Mouse (Mus musculus): Measurements from ENCODE around the gene Aanat.

The Aanat gene

DNA sequence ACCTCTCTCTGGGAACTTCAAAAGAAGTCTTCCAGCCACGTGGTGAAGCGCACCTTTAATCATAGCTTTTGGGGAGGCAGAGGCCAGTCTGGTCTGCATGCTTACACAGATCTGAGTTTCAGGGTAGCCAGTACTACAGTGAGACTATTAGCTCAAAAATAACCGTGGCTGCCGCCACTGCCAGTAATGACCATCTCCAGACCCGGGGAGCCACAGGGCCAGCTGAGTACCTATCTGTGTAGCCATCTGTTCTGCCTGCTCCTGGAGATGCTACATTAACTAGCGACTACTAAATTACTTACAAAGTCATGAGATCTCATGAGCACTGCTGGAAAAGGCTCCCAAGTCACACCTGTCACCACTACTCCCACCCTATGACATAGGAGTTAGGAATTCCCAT is 11.2 kb upstream of the Aanat start:
- DNase-seq (ENCODE audit: low read depth): no peak

DNA sequence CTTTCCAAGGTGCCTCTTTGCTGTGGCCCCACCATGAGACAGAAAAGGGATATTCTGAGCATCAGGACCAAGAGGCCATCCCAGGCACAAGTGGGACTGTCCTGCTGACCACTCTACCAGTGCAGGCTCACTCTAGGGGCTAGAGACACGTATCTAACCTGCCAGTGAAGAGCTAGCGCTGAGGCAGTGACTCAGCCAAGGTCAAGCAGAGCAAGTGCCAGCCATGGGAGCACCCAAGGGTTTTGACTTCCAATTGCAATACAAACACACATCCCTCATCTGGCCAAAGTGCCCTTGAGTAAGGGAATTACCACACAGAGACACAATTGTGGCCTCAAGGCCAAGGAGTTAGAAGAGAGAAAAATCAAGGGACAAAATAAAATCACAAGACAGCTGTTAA is 10.8 kb upstream of the Aanat start:
- DNase-seq (ENCODE audit: low read depth): no peak

DNA sequence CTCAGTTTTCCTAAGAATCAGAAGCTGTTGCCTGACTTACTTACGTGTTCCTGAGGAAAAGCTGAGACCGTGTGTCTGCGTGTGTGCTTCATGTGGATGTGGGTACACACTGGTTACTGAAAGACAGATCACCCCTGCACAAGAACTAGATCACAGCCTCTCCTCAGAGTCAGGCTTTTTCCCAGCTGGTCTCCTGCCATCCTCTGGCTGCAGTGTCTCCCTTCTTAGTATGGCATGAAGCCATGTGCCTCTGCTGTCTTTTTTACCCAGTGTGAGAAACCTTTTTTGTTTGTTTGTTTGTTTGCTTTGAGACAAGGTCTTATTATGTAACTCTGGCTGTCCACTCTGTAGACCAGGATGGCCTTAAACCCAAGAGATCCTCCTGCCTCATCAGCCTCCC is 7.0 kb upstream of the Aanat start:
- DNase-seq (ENCODE audit: low read depth): no peak

DNA sequence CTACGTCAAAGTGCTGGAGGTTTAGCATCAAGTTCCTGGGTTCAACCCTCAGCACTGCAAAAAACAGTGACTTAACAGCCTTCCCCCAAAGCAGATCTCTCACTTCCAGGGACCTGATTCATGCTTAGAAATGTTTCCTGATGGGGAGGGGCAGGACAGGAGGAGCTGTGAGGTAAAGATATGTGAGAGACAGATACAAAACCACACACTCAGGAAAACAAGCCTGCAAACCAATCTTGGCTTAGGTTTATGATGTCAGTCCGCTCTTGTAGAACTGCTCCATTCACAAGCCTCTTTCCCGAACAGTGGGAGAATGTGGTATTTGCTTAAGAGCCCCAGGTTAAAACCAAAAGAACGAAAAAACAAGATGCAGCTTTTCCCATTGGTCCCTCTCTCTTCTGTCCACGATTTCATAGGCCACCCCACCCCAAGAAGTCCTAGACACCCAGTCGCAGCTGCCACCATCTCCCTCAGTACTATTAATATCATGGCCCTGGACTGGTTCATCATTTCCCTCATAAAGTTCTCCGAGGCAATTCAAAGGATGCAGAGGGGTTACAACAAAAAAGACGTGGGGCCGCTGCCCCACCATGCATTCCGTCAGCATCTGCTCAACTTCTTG is 6.1 kb upstream of the Aanat start:
- DNase-seq (ENCODE audit: low read depth): peak; percentile 90

DNA sequence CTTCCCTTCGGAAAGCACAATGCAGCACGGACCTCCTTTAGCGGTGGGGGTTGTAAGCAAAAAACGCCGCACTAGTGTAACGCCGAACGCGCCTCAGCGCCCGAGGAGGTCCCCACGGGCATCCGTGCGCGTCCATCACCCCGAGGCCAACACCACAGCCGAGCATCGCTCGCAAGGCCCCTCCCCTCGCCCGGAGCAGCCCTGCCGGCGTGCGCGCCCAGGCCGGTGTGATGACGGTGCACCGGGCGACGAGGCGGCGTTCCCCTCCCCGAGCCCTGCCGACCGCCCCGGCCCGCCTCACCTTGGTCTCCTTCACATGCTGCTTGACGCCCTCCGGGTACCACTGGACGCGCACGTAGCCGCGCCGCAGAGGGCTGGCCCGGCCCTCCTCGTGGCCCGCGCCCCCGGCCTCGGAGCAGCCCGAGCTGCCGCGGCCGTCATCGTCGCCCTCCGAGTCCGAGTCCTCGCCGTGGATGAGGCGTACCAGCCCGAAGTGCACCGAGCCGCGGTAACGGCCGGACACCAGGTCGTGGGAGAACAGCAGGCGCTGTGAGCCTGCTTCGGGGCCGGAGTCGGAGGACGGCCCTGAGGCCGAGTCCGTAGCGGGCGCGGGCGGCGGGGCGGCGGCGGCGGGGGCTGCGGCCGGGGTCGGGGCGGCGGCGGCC is 5.4 kb upstream of the Aanat start:
- DNase-seq (ENCODE audit: low read depth): no peak

DNA sequence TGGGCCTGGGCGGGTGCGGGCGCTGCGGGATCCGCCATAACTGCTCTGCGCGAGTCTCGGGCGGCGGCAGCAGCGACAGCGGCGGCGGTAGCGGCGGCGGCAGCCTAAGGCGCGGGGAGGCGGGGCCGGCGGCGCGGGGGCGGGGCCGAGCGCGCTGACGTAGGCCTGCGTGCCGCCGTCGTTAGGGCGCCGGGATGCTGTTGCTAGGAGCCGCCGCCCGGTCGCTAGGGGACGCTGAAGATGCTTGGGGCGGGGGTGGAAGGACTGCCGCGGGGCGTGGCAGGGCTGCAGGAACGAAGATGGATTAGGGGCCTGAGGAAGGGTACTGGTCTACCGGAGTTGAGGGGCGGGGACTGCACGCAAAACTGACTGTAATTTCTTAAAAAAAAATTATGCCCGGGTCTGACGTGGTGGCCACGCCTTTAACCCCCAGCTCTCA is 4.8 kb upstream of the Aanat start, which contains the start of gene Ube2o:
TSS of gene Ube2o (minus strand) at position 72 of the 439 bp plus-strand sequence.
- peak; percentile 81 for DNase-seq (ENCODE audit: low read depth)

DNA sequence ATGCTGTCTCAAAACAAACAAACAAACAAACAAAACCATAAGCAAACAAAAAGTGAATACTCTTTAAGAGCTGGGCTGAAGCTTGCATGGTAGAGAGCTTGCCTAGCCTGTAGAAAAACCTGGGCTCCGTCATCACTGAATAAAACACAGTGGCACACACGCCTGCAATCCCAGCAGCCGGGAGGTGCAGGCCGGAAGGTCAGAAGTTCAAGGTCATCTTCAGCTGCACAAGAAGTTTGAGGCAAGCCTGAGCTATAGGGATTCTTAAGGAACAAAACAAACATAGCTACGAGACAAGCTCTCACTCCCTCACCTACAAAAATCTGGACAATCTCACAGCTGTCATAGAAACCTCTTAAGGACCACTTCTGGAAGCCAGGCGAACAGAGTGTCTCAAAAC is 550 bp upstream of the Aanat start:
- no peak for DNase-seq (ENCODE audit: low read depth)

DNA sequence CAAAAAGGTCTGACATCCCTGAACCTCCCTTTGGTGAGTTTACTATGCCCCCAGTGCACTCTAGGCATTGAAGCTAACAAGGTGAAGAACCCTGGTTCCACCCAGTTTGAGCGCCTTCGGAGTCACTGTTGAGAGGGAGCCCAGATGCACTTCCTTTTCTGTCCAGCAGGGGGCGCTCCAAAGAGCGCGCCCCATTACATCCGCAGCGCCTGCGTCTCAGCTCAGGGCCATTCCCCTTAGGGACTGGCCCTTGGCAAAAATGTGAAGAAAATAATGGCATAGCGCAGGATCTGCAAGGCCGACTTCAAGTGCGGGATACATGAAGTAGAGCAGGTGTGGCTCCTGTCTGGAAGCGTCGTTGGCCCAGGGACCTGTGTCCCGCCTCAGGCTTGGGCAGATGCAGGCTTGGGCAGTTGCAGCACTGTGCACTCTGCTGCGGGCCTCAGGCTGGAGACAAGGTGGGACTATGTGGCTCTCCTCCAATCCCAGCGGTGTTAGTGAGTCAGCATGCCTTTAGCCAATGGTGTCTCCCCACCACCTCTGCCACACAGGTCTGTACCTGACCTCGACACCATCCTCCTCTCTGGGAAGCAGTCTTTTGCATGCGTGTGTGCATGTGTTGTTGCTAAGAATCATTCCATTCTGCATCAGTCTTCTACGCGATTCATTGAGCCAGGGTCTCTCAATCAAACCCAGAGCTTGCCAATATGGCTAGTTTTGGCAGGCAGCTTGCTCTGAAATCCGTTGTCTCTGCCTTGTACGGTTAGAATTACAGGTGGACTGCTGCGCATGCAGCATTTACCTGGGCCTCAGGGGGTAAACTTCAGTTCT is 784 bp downstream of the Aanat start:
- DNase-seq (ENCODE audit: low read depth): peak; percentile 60

DNA sequence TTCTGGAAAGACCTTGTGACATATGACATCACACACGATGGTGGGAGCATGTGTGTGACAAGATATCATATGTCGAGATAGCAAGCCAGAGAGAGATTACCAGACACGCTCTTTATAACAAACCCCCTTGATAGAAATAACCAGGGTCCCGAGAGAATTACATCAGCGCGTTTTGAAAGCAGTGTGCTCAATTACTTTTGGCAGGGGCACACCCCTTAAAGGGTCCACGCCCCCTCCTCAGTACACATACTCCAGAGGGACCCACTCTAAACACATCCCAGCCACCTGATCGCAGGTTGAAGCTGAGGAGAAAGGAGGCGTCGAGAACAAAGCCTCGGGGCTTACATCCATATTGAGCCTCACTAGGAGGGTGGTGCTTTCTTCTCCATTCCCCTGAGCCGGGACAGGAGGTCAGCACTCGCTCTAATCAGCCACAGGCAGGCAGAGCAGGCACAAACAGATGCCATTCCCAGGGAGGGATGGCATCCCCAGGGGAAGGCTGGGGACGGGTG is 2.8 kb downstream of the Aanat start:
- DNase-seq (ENCODE audit: low read depth): no peak

DNA sequence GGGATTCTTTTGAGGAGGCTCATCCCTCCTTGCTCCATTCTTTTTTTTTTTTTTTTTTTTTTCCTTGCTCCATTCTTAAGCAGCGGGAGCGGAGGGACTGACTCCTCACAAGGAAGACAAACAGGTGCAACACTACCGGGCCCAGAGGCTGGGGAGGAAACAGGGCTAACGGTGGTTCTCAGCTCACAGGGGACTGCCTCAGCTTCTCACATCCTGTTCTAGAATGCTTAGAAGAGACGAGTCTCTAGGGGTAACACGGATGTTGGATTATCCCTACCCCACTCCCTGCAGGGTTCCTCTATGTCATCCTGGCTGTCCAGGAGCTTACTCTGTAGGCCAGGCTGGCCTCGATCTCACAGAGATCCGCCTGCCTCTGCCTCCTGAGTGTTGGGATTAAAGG is 3.3 kb downstream of the Aanat start:
- no peak for DNase-seq (ENCODE audit: low read depth)

DNA sequence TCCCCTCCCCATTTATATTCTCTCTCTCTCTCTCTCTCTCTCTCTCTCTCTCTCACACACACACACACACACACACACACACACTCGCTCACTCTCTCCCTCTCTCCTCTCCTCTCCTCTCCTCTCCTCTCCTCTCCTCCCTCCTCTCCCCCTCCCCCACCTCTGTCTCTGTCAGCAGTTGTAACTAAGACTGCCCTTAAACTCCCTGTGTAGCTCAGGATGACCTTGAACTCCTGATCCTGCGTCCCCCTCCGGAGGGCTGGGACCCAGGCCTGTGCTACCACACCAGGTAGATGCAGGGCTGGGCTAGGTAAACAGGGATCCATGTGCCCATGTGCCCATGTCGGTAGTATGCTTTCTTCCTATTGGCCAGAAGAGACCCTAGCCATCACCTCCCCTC is 5.4 kb downstream of the Aanat start:
- DNase-seq (ENCODE audit: low read depth): no peak

DNA sequence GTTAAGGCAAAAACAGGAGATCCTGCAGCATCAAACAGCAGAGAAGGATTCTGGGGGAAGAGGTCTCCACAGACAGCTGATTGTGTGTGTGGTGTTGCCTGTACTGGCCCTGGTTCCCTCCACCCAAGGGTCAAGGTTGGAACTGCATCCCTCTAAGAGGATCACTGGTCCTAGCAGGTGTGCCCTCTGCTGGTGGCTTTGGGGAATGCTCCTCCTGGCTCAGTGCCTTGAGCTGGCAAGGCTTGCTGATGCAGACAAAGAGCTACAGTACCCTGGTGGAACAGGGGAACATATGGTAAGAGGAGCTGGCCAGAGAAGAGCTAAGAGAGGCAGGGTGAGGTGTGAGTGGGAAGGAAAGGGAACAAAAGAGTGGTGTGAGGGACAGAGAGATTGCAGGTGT is 6.2 kb downstream of the Aanat start:
- peak; percentile 91 for DNase-seq (ENCODE audit: low read depth)

DNA sequence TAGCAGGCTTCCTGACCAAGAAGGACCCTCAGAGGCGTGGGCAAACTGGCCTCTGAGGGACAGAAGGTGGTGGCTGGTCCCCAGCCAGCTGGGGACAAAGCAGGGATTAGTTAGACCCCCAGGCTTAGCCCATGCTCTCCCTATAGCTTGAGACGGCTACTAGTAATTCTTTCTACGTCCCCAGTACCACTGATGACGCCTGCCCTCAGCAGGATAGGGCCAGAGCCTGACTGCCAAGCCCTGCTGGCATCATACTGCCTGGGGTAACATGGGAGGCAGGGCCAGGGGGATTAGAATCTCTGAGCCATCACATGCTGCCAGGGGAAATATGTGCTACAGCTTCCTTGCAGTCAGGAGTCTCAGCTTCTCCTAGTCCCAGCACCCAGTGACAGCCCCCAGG is 7.1 kb downstream of the Aanat start:
- DNase-seq (ENCODE audit: low read depth): no peak

DNA sequence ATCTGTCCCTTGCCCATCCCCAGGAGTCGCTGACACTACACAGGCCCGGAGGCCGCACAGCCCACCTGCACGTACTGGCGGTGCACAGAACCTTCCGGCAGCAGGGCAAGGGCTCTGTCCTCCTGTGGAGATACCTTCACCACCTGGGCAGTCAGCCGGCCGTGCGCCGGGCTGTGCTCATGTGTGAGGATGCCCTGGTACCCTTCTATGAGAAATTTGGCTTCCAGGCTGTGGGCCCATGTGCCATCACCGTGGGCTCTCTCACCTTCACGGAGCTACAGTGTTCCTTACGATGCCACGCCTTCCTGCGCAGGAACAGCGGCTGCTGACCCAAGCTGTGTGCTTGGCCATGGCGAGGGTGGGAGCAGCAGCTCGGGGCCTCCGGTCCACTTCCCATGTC is 10.5 kb downstream of the Aanat start:
- DNase-seq (ENCODE audit: low read depth): no peak

DNA sequence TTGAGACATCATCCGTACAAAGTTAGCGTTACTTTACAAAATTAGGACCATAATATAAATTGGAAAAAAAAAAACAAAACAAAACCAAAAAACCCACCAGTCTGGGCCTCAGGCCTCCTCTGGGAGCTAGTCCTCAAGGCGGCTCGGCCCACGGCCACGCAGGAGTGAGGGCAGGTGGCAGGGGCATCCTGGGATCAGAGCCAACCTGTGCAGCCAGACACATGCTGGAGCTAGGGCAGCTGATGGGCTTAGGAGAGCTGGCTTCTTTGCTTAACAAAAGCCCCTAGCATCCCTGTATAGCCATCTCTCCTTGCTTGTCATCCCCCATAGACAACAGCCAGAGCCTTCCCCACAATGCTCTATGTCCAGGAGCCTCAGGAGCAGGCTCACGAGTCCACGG is 12.0 kb downstream of the Aanat start:
- no peak for DNase-seq (ENCODE audit: low read depth)

DNA sequence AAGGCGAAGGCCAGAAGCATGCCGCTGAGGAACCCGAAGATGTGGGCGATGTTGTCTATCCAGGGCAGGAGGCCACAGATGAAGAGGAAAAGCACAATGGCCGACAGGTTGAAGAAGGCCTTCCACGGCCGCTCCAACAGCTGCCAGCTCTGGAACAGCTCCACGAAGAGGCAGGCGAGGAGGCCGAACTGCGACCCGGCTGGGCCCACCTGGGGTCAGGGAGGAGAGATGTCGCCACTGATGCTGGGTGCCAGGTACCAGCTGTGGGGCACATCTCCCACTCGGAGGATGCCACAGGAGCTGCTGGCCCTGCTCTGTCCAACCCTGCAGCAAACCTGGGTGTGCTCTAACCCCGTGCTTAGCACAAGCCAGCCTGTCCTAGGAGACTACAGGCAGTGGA is 13.0 kb downstream of the Aanat start:
- no peak for DNase-seq (ENCODE audit: low read depth)

DNA sequence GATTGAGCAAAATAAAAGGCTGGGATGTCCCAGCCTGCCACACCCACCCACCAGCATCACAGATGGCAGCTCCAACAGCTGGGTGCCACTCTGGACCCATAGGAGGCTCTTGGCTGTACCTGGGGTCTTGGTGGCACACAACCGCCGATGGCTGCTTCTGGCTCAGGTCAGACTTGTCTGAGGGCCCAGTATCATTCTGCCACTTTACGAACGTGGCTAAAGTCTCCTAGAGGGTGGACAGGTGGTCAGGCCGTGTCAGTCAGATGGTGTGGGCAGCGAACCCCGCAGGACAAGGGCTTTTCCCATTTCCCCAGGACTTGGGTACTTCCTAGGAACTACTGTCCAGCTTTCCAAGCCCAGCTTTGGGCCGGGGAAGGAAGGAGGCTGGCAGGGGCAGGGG is 14.9 kb downstream of the Aanat start:
- DNase-seq (ENCODE audit: low read depth): no peak

DNA sequence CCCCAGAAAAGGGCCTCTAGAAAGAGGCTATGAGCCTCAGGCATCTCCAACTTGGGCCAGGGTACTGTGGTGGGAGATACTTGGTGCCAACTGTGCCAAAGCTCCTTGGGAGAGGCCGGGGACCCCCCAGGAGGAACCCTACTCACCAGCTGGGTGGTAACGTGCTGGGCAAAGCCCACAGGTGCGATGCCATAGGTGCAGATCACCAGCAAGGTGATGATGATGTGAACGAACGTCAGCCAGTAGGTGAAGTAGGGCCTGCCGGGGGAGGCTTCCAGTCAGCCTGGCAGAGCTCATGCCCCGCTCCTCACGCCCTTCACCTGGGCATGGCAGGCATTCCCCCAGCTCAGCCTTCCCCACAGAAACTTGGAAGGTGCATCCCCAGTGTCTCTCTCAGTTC is 15.8 kb downstream of the Aanat start:
- no peak for DNase-seq (ENCODE audit: low read depth)

DNA sequence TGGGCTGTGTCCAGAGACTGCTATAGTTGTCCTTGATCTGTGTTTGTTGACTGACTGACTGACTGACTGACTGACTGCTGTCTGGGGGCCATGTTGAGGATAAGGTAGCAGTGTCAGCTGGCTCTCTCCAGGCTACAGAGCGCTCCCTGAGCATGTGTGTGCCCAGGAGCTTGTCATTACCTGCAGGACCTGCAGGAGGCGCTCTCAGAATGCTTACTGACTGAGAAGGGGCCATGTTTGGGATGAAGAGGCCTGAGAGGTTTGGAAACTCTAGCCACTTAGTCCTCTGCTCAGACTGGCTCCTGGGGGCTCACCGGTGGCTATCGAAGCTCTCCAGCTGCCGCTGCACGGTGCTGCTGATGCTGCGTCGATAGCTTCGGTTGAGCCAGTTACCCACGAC is 17.1 kb downstream of the Aanat start:
- DNase-seq (ENCODE audit: low read depth): peak; percentile 55

DNA sequence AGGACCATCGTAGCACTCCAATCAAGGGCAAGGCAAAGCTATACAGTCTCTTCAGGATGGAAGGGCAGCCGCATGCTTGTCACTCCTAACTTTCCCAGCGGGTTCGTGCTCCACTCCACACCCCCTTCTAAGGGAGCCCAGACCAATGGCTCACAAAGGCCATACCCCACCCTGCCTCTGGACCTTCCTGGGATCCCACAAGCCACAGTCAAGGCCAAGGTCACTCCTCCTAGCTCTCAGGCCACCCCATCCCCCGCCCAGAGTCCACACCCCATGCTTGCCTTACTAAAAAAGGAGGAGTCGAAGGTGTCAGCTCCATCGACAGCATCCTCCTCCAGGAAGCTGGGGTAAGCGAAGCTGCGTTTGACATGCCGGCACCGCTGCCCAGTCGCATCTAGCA is 17.9 kb downstream of the Aanat start:
- no peak for DNase-seq (ENCODE audit: low read depth)

DNA sequence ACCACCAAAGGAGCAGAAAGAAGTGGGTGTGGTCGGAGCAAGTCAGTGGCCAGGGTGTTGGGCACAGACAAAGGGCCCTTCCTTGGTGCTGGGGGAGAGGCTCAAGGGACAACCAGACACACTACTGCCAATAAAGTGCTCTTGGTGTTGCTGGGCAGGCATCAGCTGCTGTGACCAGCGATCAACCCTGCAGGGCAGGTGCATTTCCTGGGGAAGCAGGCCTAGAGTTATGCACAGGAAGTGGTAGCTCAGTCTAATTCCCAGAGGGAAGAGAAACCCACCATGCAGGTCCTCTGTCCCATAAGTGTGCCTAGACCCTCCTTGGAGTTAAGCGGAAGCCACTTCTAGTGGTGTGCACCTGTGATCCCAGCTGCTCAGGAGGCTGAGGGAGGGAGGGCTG is 21.5 kb downstream of the Aanat start:
- no peak for DNase-seq (ENCODE audit: low read depth)

DNA sequence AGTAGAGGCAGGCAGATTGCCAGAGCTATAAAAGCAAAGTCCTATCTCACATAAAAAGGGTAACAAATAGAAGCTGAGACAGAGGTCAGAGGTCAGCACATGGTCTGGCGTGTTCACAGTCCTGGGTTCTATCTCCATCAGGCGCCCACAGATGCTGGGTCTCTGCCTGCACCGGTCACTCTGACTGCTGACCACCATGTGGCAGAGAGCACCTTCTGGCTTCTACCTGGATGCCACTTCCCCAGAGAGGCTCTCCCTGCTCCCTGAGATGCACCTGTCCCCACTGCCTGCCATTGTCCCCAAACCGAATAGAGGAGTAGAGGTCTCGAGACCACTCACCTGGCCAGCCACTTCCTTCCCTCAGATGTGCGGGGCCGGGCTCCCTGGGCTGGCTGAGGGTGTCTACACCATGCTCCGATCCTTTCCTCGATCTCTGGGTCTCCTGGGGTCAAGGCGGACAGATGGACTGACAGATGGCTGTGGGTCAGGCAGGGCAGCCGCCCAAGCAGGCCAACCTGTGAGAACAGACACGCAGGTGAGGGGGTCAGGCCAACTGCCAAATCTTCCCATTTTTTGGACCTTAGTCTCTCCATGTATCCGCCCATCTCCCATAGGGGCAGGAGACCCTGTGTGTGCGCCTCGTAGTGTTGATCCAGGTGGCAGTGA is 23.9 kb downstream of the Aanat start:
- DNase-seq (ENCODE audit: low read depth): no peak

All from 416B (cell line).